Mouse (Mus musculus) liver, embryonic 14.5 days (tissue): Measurements from ENCODE around the gene Ttll11.

ENCODE experiments used
- CTCF ChIP-seq: IDR thresholded peaks from 2 replicates; pipeline ENCODE4 v1.5.1; 2016; ENCODE audit warnings: antibody characterized with exemption, low read depth, control low read depth
- EP300 ChIP-seq: IDR thresholded peaks from 2 replicates; pipeline ENCODE4 v1.6.1; 2016; ENCODE audit warnings: antibody characterized with exemption, low read depth

DNA sequence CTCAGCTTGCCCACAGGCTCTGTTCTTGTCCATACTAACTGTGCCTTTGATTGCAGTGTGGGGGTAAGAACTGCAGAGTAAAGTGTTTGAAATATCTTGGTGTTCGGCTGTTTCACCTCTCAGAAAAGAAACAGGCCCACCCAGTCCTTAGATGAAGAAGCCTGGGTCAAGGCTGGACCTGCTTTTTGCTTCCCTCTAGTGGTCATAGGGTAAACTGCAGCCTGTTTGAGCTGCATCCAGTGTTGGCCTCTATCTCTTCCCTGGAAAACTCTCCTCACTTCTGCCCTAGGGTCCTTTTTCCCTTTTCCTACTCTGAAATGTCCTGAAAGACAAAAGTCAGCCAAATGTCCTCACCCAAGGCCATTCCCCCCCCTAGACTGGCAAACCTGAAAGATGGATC is 28.4 kb upstream of the Ttll11 start:
- peak; percentile 88 for TF ChIP-seq CTCF
- TF ChIP-seq EP300, result no peak
